Mouse (Mus musculus) E14TG2a.4 (cell line): ENCODE measurements around the gene Hspb6.

Experiments used
- H3K27me3 ChIP-seq: 2 replicates; pipeline ENCODE4 v1.6.1; 2014; ENCODE audit warnings: low read length, control low read depth; ENCODE audit not compliant: insufficient read depth
- H3K36me3 ChIP-seq: 2 replicates; pipeline ENCODE4 v1.6.1; 2014; ENCODE audit warnings: low read length, control low read depth; ENCODE audit not compliant: insufficient read depth
- H3K4me1 ChIP-seq: replicated peaks from 2 replicates; pipeline ENCODE4 v1.6.1; 2014; ENCODE audit warnings: low read depth, low read length, control low read depth
- H3K4me3 ChIP-seq: replicated peaks from 2 replicates; pipeline ENCODE4 v1.5.1; 2014; ENCODE audit warnings: mild to moderate bottlenecking, low read length
- H3K9me3 ChIP-seq: 2 replicates; pipeline ENCODE4 v1.6.1; 2014; ENCODE audit warnings: low read length, control low read depth
- CTCF ChIP-seq: conservative IDR thresholded peaks from 2 replicates; pipeline ENCODE4 v1.5.1; 2014; ENCODE audit warnings: low read length
- NANOG ChIP-seq: IDR thresholded peaks from 2 replicates; pipeline ENCODE4 v1.6.1; 2014; ENCODE audit warnings: borderline replicate concordance, low read length, mixed read lengths
- POU5F1 ChIP-seq: IDR thresholded peaks from 2 replicates; pipeline ENCODE4 v1.6.1; 2014; ENCODE audit warnings: low read length, borderline replicate concordance

Hspb6 gene

GRCm38 (mm10) chr7:30549880-30550279 lies 2.1 kb upstream of the Hspb6 start:
- no peak overlapping the region for H3K4me3 ChIP-seq
- H3K4me1 ChIP-seq = peaks cover 34% of the 10 kb centered on the region
- no peaks in the 10 kb centered on the region for H3K27me3 ChIP-seq
- TF ChIP-seq NANOG (no peak), CTCF (no peak), POU5F1 (no peak)
- peaks cover 43% of the 10 kb centered on the region for H3K36me3 ChIP-seq
- H3K9me3 ChIP-seq = no peaks in the 10 kb centered on the region

DNA sequence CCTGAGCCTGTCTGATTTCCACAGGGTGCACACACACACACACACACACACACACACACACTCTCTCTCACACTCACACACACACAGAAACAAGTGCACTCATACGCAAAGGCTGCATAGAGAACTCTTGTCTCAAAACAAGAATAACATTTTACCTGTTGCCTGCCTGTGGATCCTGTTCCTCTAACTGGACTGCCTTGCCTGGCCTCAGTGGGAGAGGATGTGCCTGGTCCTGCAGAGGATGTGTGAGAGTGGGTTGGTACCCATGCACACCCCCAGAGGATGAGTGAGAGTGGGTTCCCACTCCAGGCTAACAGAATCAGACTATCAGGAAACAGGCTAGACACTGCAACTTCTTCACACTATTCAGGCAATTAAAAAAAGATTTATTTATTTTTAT lies 1.4 kb upstream of the Hspb6 start:
- no peaks in the 10 kb centered on the region for H3K9me3 ChIP-seq
- H3K27me3 ChIP-seq = no peaks in the 10 kb centered on the region
- TF ChIP-seq CTCF = no peak
- no peak for TF ChIP-seq POU5F1
- TF ChIP-seq NANOG = no peak
- H3K36me3 ChIP-seq = peaks cover 46% of the 10 kb centered on the region
- peaks cover 41% of the 10 kb centered on the region for H3K4me1 ChIP-seq
- H3K4me3 ChIP-seq = no peak overlapping the region

DNA sequence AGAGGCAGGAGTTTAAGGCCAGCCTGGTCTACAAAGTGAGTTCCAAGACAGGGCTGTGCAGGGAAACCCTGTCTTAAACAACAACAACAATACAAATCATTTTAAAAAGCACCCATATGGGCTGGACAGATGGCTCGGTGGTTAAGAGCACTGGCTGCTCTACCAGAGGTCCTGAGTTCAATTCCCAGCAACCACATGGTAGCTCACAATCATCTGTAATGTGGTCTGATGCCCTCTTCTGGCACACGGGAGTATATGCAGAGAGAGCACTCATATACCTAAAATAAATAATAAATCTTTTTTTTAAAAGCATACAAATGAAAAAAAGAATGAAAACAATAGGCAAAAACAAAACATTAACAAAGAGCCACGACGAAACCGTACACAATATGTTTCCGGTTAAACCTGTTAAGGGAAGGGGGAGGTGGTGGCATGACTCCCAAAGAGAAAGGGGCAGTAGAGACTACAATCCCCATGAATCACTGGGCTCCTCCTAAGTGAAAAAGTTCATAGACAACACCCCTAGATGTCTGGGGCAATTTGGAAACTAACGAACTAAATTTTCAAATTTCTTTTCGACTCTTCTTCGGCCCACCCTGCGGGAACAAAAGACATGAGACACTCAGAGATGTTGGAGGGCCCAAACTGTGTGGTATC lies 405 bp upstream of the Hspb6 start:
- Histone ChIP-seq H3K4me3 (peak overlapping the region; percentile 88), H3K27me3 (no peaks in the 10 kb centered on the region), H3K36me3 (peaks cover 47% of the 10 kb centered on the region), H3K9me3 (no peaks in the 10 kb centered on the region), H3K4me1 (peaks cover 48% of the 10 kb centered on the region)
- TF ChIP-seq NANOG (no peak), CTCF (peak; percentile 27)

- H3K36me3 ChIP-seq = peaks cover 54% of the 10 kb centered on the region
- H3K9me3 ChIP-seq = no peaks in the 10 kb centered on the region
- peak overlapping the region; percentile 88 for H3K4me3 ChIP-seq
- H3K4me1 ChIP-seq = peaks cover 63% of the 10 kb centered on the region
- TF ChIP-seq CTCF = no peak
- no peak for TF ChIP-seq NANOG
- no peak for TF ChIP-seq POU5F1
- H3K27me3 ChIP-seq = no peaks in the 10 kb centered on the region
Observed at GRCm38 (mm10) chr7:30553021-30553589, 1.1 kb downstream of the Hspb6 start.

GRCm38 (mm10) chr7:30553810-30554584 lies 2.0 kb downstream of the Hspb6 start:
- Histone ChIP-seq H3K9me3 (no peaks in the 10 kb centered on the region), H3K27me3 (no peaks in the 10 kb centered on the region), H3K36me3 (peaks cover 45% of the 10 kb centered on the region), H3K4me3 (peak overlapping the region; percentile 88), H3K4me1 (peaks cover 72% of the 10 kb centered on the region)
- no peak for TF ChIP-seq POU5F1
- TF ChIP-seq CTCF = no peak
- no peak for TF ChIP-seq NANOG

DNA sequence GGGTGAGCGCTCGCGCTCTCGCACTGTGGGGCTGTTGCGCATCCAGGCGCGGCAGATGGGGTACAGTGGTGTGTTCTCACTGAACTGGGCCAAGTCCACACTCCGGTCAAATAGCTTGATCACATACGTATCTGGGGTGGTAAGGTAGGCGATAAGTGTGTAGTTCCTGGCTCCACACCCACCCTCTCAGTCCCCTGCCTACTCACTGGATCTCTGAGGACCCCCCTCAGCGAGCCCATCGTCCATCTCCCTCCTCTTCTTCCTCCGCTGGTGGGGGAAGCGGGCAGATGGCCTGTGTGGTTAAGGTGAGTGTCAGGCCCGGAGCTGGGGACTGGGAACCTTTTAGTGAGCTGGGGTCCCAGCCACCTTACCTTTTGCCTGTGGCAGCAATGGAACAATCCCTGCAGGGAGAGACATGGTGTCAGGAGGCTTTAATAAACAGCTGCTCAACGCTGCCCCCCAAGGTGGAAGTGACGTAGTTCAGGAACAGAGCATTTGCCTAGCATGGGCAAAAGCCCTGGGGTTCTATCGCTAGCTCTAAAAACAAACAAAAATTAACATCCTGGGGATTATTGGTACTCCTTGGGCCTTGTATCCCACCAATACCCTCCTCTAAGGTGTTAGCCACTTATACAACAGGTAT lies 5.0 kb downstream of the Hspb6 start:
- peaks cover 80% of the 10 kb centered on the region for H3K4me1 ChIP-seq
- TF ChIP-seq NANOG = no peak
- TF ChIP-seq POU5F1 = no peak
- no peak for TF ChIP-seq CTCF
- no peaks in the 10 kb centered on the region for H3K9me3 ChIP-seq
- no peak overlapping the region; the same call in 1 of the 2 replicates for H3K4me3 ChIP-seq
- no peaks in the 10 kb centered on the region for H3K27me3 ChIP-seq
- H3K36me3 ChIP-seq = peaks cover 43% of the 10 kb centered on the region

DNA sequence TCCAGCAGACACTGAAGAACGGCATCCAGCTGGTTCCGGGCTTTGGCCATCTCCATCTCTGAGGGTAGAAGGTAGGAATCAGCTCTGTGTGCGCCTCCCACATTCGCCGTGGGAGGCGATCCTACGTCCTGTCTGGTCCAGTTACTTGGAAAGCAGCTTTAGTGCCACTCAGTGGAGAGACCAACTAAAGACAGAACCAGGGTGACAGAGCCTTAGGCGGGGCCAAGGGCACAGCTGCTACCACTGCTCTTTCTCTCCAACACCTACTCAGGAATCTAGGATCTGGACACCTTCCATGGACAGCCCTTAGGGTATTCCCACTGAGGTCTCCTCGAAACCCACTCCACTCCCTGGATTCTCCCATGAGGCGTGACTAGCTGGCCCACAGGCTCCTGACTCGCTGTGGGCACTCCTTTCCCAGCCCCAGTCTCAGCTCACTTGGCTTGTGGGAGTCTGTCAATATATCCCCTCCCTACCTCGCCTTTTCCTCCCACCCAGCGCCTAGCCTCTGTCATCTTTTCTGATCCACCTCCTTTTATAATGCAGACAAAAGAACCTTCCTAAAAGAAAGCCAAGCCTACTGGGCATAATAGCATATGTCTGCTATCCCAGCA lies 6.0 kb downstream of the Hspb6 start:
- Histone ChIP-seq H3K27me3 (no peaks in the 10 kb centered on the region), H3K4me1 (peaks cover 80% of the 10 kb centered on the region), H3K9me3 (no peaks in the 10 kb centered on the region), H3K36me3 (peaks cover 43% of the 10 kb centered on the region), H3K4me3 (peak overlapping the region; percentile 90)
- TF ChIP-seq CTCF (no peak), POU5F1 (no peak)
